Mouse (Mus musculus) midbrain, embryonic 12.5 days (tissue): Measurements from ENCODE around the gene Hrasls. TPM values are rescaled to one million over a fixed set of nuclear protein-coding genes. Genes with fewer than 3 reads are reported as not detected.

Source experiments
- ATAC-seq: fragments of 200-750 bp; cut with Nextera tagmentation; 2 replicates; pipeline ENCODE4 v1.8.0; 2017; ENCODE audit warnings: low read depth, moderate TSS enrichment, moderate library complexity; ENCODE audit not compliant: low FRiP score
- H3K27ac ChIP-seq: fragments of 300-500 bp; sonication (generic); replicated peaks from 2 replicates; pipeline ENCODE4 v1.5.1; 2016; ENCODE audit warnings: mild to moderate bottlenecking
- H3K27me3 ChIP-seq: fragments of 300-500 bp; sonication (generic); 2 replicates; pipeline ENCODE4 v1.6.1; 2016; ENCODE audit warnings: mild to moderate bottlenecking
- H3K36me3 ChIP-seq: fragments of 300-500 bp; sonication (generic); 2 replicates; pipeline ENCODE4 v1.6.1; 2016
- H3K4me1 ChIP-seq: fragments of 300-500 bp; sonication (generic); 2 replicates; pipeline ENCODE4 v1.6.1; 2016
- H3K4me2 ChIP-seq: fragments of 300-500 bp; sonication (generic); replicated peaks from 2 replicates; pipeline ENCODE4 v1.6.1; 2016; ENCODE audit warnings: mild to moderate bottlenecking, moderate library complexity
- H3K4me3 ChIP-seq: fragments of 300-500 bp; sonication (generic); 2 replicates; pipeline ENCODE4 v1.5.1; 2016; ENCODE audit warnings: mild to moderate bottlenecking
- H3K9ac ChIP-seq: fragments of 300-500 bp; sonication (generic); replicated peaks from 2 replicates; pipeline ENCODE4 v1.6.1; 2016; ENCODE audit warnings: mild to moderate bottlenecking, moderate library complexity
- H3K9me3 ChIP-seq: fragments of 300-500 bp; sonication (generic); 2 replicates; pipeline ENCODE4 v1.6.1; 2016; ENCODE audit warnings: mild to moderate bottlenecking
- WGBS: fragments of 180-500 bp; shearing (Covaris S2); methylation state at CpG from one replicate; pipeline ENCODE4 v1.1.7; 2016; 5-methylcytosine and 5-hydroxymethylcytosine counted together
- polyA plus RNA-seq: library from polyadenylated mRNA; unstranded; fragments of >200 nt; fragmentation: Nextera tagmentation; extraction: Ambion mirVana; gene quantifications from 2 replicates; pipeline ENCODE4 v1.2.1, GENCODE M21; 2016

Gene Hrasls
- polyA plus RNA-seq, 1 experiment from 2014 or later, result 0.78 TPM

DNA sequence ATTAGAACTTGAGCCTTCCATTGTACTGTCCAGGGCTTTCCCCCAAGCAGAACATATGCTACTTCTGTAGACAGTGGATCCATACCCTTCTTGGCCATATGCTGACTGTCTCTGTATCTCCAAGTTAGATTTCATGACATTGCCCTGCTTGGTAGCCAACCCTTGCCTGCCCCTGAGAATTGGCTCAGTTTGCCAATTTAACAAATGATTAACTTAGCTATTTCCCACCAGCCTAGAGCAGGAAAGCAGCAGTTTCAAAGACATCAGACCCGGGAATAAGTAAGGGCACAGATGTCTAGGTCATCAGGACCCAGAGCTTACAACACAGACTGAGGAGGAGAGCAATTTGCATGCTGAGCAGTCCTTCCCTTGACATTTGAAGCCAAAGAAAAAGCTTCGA lies 3.9 kb upstream of the Hrasls start:
- Histone ChIP-seq H3K4me1 (0 out of 2 replicates have a peak, but pooled peaks cover 5% of the 10 kb centered on the region), H3K36me3 (no peaks in the 10 kb centered on the region), H3K9ac (no peak overlapping the region), H3K27ac (no peak overlapping the region), H3K4me3 (no peak overlapping the region), H3K27me3 (peaks cover 17% of the 10 kb centered on the region), H3K9me3 (no peaks in the 10 kb centered on the region), H3K4me2 (no peak overlapping the region)
- 44% methylated on average over 2 of the region's 2 CpGs for WGBS
- ATAC-seq, result no peak

DNA sequence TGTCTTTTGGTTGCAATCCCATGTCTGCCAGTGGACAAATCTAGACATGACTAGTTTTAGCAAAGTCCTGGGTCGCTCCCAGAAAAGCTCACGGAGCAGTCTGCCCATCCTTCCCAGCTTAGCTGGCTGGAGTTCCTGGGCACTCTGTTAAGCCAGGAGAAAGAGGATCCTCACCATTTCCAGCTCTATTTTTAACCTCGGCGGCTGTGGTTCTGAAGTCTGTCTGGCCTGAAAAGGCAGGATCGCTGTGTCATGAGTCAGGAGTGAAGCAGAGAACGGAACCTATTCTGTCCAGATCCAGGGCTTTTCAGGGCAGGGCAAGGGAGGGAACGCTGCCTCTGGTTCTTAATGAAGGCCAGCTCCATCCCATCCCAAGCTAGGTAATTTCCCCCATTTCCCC lies 654 bp upstream of the Hrasls start:
- Histone ChIP-seq H3K4me3 (no peak overlapping the region), H3K4me2 (no peak overlapping the region), H3K27ac (no peak overlapping the region), H3K4me1 (0 out of 2 replicates have a peak, but pooled peaks cover 6% of the 10 kb centered on the region), H3K36me3 (no peaks in the 10 kb centered on the region), H3K27me3 (peaks cover 25% of the 10 kb centered on the region), H3K9me3 (no peaks in the 10 kb centered on the region), H3K9ac (no peak overlapping the region)
- no peak for ATAC-seq
- 86% methylated on average over 7 of the region's 7 CpGs for WGBS

- no peaks in the 10 kb centered on the region for H3K9me3 ChIP-seq
- no peak overlapping the region for H3K4me3 ChIP-seq
- H3K27ac ChIP-seq, result no peak overlapping the region
- peaks cover 7% of the 10 kb centered on the region for H3K4me1 ChIP-seq
- H3K27me3 ChIP-seq, result no peaks in the 10 kb centered on the region
- H3K36me3 ChIP-seq, result no peaks in the 10 kb centered on the region
- H3K9ac ChIP-seq, result no peak overlapping the region
- no peak for ATAC-seq
- no peak overlapping the region for H3K4me2 ChIP-seq
- WGBS, result 75% methylated on average over 5 of the region's 5 CpGs
Measured at GRCm38 (mm10) chr16:29216395-29217295, 7.2 kb downstream of the Hrasls start.

GRCm38 (mm10) chr16:29235951-29236350 lies 26.5 kb downstream of the Hrasls start:
- Histone ChIP-seq H3K9me3 (no peaks in the 10 kb centered on the region), H3K4me2 (no peak overlapping the region), H3K27ac (no peak overlapping the region), H3K4me3 (no peak overlapping the region), H3K36me3 (no peaks in the 10 kb centered on the region), H3K4me1 (no peaks in the 10 kb centered on the region), H3K27me3 (no peaks in the 10 kb centered on the region), H3K9ac (no peak overlapping the region)
- 85% methylated on average over 5 of the region's 5 CpGs for WGBS
- no peak for ATAC-seq

GRCm38 (mm10) chr16:29254325-29254724 lies 44.8 kb downstream of the Hrasls start:
- H3K36me3 ChIP-seq, result no peaks in the 10 kb centered on the region
- no peak overlapping the region for H3K9ac ChIP-seq
- H3K9me3 ChIP-seq, result no peaks in the 10 kb centered on the region
- no peaks in the 10 kb centered on the region for H3K4me1 ChIP-seq
- no peak overlapping the region for H3K4me3 ChIP-seq
- ATAC-seq, result no peak
- no peaks in the 10 kb centered on the region for H3K27me3 ChIP-seq
- no peak overlapping the region for H3K4me2 ChIP-seq
- no peak overlapping the region for H3K27ac ChIP-seq
- WGBS, result 91% methylated on average over 4 of the region's 4 CpGs

Other genes with a start within 250 kb of the Hrasls start
- 0.31 and 0.33 TPM in 2 replicates for gene Atp13a5, start 169.0 kb downstream of the Hrasls start, polyA plus RNA-seq